Mouse (Mus musculus) heart, embryonic 15.5 days (tissue): ENCODE measurements around the gene Ccl27b. TPM values are rescaled to one million over a fixed set of nuclear protein-coding genes. Genes with fewer than 3 reads are reported as not detected.
"Not testable (repeated sequence)": the region's sequence is repeated elsewhere in the genome, so short reads cannot be mapped to it uniquely, and the experiment has no call there.

Experiments used
- ATAC-seq: fragments of 200-750 bp; cut with Nextera tagmentation; replicated peaks from 2 replicates; pipeline ENCODE4 v1.8.0; 2017; ENCODE audit warnings: low read depth, moderate TSS enrichment; ENCODE audit not compliant: insufficient number of reproducible peaks, insufficient read depth, low FRiP score
- H3K27ac ChIP-seq: fragments of 300-500 bp; sonication (generic); 2 replicates; pipeline ENCODE4 v1.5.1; 2015; ENCODE audit warnings: mild to moderate bottlenecking, inconsistent platforms
- H3K27me3 ChIP-seq: fragments of 300-500 bp; sonication (generic); 2 replicates; pipeline ENCODE4 v1.6.1; 2015; ENCODE audit warnings: inconsistent platforms
- H3K36me3 ChIP-seq: fragments of 300-500 bp; sonication (generic); 2 replicates; pipeline ENCODE4 v1.6.1; 2015; ENCODE audit warnings: mild to moderate bottlenecking, inconsistent platforms
- H3K4me1 ChIP-seq: fragments of 300-500 bp; sonication (generic); replicated peaks from 2 replicates; pipeline ENCODE4 v1.6.1; 2015; ENCODE audit warnings: inconsistent platforms
- H3K4me2 ChIP-seq: fragments of 300-500 bp; sonication (generic); 2 replicates; pipeline ENCODE4 v1.6.1; 2015; ENCODE audit warnings: inconsistent platforms, mild to moderate bottlenecking, moderate library complexity
- H3K4me3 ChIP-seq: fragments of 300-500 bp; sonication (generic); 2 replicates; pipeline ENCODE4 v1.5.1; 2015; ENCODE audit warnings: mild to moderate bottlenecking, inconsistent platforms
- H3K9ac ChIP-seq: fragments of 300-500 bp; sonication (generic); 2 replicates; pipeline ENCODE4 v1.6.1; 2015; ENCODE audit warnings: mild to moderate bottlenecking, inconsistent platforms
- H3K9me3 ChIP-seq: fragments of 300-500 bp; sonication (generic); replicated peaks from 2 replicates; pipeline ENCODE4 v1.6.1; 2016; ENCODE audit warnings: inconsistent platforms
- WGBS: fragments of 180-500 bp; shearing (Covaris S2); methylation state at CpG from one replicate; pipeline ENCODE4 v1.1.7; 2015; ENCODE audit warnings: mixed read lengths; 5-methylcytosine and 5-hydroxymethylcytosine counted together
- polyA plus RNA-seq: library from polyadenylated mRNA; unstranded; fragments of >200 nt; fragmentation: Nextera tagmentation; extraction: Ambion mirVana; gene quantifications from 2 replicates; pipeline ENCODE4 v1.2.1, GENCODE M21; 2015

Ccl27b gene
- not detected in 2 replicates for polyA plus RNA-seq

DNA sequence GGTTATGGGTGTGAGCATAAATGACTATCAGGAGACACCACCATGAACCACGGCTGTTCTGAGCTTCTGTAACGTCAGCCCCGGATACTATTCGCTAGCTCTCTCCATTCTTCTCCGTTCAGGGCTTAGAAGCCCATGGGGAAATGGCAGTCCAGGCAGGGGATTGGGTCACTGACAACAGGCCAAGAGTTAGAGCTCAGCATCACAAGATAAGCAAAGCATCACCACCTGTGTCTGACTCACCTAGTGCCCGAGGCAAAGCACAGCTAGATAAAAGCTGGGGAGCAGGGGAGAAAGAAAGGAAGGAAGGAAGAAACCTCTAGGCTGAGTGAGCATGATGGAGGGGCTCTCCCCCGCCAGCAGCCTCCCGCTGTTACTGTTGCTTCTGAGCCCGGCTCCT, at the start of gene Ccl27b:
Gene Ccl27b, plus strand, starts transcription at position 301 of the 400 bp plus-strand sequence.
- H3K27me3 ChIP-seq, H3K9ac ChIP-seq, H3K36me3 ChIP-seq, H3K27ac ChIP-seq, H3K9me3 ChIP-seq, H3K4me2 ChIP-seq, H3K4me3 ChIP-seq, H3K4me1 ChIP-seq, ATAC-seq: not testable (repeated sequence)
- no CpG with 5 or more reads among the region's 9 CpGs for WGBS

- not testable (repeated sequence) for ATAC-seq, H3K4me3 ChIP-seq, H3K9ac ChIP-seq, H3K4me1 ChIP-seq, H3K36me3 ChIP-seq, H3K27ac ChIP-seq, H3K27me3 ChIP-seq, H3K9me3 ChIP-seq, H3K4me2 ChIP-seq
- WGBS = no CpG with 5 or more reads among the region's 5 CpGs
Observed at GRCm38 (mm10) chr4:42611895-42612294, 43.2 kb upstream of the Ccl27b start, which contains the start of gene Gm10591. Gene Gm10591 (plus strand): TSS chr4:42612195.

- not testable (repeated sequence) for H3K4me2 ChIP-seq, H3K9ac ChIP-seq, ATAC-seq, H3K9me3 ChIP-seq, H3K27me3 ChIP-seq, H3K27ac ChIP-seq, H3K4me3 ChIP-seq, H3K36me3 ChIP-seq, H3K4me1 ChIP-seq
- no CpG with 5 or more reads among the region's 8 CpGs for WGBS
Observed at GRCm38 (mm10) chr4:42629419-42629818, 25.6 kb upstream of the Ccl27b start, which contains the start of gene Gm2564. Gene Gm2564 (plus strand): TSS chr4:42629719.

- H3K4me2 ChIP-seq, H3K4me3 ChIP-seq, H3K4me1 ChIP-seq, H3K9ac ChIP-seq, H3K27ac ChIP-seq, ATAC-seq, H3K27me3 ChIP-seq, H3K9me3 ChIP-seq, H3K36me3 ChIP-seq: not testable (repeated sequence)
- no CpG with 5 or more reads among the region's 3 CpGs for WGBS
Observed at GRCm38 (mm10) chr4:42661793-42662192, 6.7 kb downstream of the Ccl27b start, which contains the start of gene Il11ra2. Gene Il11ra2 (minus strand): TSS chr4:42661893.

DNA sequence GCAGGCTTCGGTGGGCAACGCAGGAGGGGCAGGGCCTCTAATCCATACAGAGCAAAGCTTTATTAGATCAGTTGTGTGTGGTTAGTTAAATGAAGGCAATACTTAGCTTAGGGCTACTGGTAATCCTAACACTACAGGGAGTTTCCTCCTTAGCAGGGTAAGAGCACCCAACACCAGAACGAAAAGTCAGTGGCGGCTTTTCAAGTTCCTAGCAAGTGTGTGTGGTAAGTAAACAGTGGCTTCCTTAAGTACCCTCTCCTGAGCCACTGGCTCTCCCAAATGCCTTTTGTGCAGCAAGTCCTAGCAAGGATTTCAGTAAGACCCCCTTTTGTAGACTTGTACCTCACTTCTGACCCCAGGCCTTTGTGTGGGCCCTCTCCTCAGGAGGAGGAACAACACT, 20.4 kb downstream of the Ccl27b start:
- not testable (repeated sequence) for H3K4me2 ChIP-seq, H3K4me3 ChIP-seq, H3K27me3 ChIP-seq, H3K27ac ChIP-seq, H3K36me3 ChIP-seq, ATAC-seq, H3K9me3 ChIP-seq, H3K9ac ChIP-seq, H3K4me1 ChIP-seq
- WGBS = no CpG with 5 or more reads among the region's 4 CpGs

- not testable (repeated sequence) for H3K27me3 ChIP-seq, ATAC-seq, H3K4me2 ChIP-seq, H3K9ac ChIP-seq, H3K4me1 ChIP-seq, H3K27ac ChIP-seq, H3K4me3 ChIP-seq, H3K9me3 ChIP-seq, H3K36me3 ChIP-seq
- WGBS = no CpG with 5 or more reads among the region's 7 CpGs
Observed at GRCm38 (mm10) chr4:42679365-42679764, 24.3 kb downstream of the Ccl27b start.

DNA sequence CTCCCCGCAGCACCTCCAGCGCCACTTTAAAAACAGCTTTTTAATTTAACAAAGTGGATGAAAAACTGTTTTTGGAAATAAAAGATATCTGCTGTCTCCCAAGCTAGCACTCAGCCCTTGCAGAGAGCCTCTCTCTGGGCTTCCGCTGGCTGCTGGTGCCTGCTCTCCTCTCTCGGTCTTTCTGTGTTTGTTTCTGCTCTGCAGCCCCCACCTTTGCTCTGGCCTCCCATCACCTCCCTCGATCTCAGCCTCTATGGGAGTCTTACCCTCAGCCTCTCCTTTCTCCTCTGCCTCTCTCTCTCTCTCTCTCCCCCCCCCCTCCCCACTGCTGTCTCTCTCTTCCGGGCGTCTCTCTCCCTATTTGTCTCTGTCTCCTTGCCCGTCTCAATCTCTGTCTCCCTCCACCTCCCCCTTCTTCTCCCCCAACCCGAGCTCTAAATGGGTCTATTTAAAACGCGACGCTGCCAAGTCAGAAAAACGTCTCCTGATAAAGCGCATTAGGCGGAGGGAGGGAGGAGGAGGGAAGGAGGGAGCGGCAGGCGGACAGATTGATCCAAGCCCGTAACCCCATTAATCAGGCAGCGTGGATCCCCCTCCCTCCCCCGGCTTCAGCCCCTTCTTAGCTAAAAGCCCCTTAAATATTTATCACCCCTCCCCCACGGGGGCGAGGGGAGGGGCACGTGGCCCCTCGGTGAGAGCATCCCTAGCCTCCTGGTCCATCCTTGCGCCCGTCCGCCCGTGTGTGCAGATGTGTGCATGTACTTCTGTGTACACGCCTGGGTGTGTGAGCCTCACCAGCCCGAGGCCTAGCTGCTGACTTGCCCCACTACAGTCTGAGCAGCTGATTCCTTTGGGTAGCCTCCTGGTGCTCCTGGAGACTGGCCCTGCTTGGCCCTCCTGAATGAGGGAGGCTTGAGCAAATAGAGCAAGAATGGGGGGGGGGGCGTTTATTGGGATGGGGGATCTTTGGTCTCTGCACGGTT, 25.6 kb downstream of the Ccl27b start:
- not testable (repeated sequence) for H3K36me3 ChIP-seq, H3K4me3 ChIP-seq, H3K9me3 ChIP-seq, H3K4me2 ChIP-seq, H3K27me3 ChIP-seq, H3K9ac ChIP-seq, H3K4me1 ChIP-seq, ATAC-seq, H3K27ac ChIP-seq
- WGBS = no CpG with 5 or more reads among the region's 32 CpGs

DNA sequence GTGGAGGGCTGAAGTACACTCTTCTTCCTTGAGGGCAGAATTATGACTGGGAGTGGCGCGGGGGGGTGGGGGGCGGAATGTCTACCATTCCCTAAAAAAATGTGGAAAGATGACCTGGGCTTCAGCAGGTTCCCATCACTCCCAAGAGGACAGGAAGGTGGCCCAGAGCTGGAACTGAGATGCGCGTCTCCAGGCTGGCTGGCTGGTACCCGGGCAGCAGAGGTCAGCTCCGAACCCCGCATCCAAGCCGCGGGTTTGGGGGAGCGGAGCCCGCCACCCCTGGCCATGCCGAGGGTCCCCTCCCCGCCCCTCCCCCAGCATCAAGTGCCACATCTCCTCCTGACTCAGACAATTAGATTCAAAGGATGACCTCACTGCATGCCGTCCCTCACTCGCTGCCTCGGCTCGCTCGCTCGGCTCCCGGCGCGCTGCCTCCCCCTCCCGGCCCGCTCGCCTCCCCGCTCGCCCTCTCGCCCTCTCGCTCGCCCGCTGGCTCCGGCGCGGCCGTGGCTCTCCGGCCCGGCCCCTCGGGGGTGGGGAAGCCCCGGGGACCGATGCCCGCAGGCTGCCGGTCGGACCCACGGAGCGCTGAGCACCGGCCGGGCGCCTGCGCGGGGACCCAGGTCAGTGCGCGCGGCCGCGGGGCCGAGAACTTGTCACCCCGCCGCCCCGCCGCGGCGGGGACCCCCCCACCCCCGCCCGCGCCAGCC, 26.6 kb downstream of the Ccl27b start:
- not testable (repeated sequence) for H3K9ac ChIP-seq, H3K4me2 ChIP-seq, H3K27me3 ChIP-seq, H3K27ac ChIP-seq, H3K4me1 ChIP-seq, H3K36me3 ChIP-seq, H3K4me3 ChIP-seq, H3K9me3 ChIP-seq
- peak; percentile 53; the same call in 1 of the 2 replicates for ATAC-seq
- no CpG with 5 or more reads among the region's 66 CpGs for WGBS

DNA sequence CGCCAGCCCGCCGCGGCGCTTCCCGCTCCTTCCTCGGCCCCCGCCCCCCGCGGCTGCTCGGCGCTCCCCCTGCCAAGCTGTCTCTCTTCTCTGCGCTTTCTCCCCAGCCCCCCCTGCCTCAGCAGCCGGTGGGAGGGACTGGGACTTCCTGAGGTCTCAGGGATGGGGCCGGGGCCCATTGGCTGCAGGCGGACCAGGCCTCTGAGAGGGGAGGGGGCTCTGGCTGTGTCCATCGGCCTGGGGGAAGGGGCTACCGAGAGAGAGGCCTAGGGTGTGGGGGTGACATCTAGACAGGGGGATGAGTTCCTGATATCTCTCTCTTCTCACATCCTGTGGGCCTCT, 27.1 kb downstream of the Ccl27b start:
- not testable (repeated sequence) for H3K27me3 ChIP-seq, H3K4me1 ChIP-seq, H3K4me2 ChIP-seq, H3K9me3 ChIP-seq, H3K36me3 ChIP-seq, H3K27ac ChIP-seq, H3K4me3 ChIP-seq, H3K9ac ChIP-seq, ATAC-seq
- no CpG with 5 or more reads among the region's 18 CpGs for WGBS
